Comparison of ENCODE assay signal across 21 mouse cellular contexts in genomic region chr14:35030271-35030670, GRCm38 (mm10).
DNase-seq lines count a peak whose midpoint lies in the region; TF ChIP-seq lines count a peak whose summit lies in the region.
"Had no signal": no experiment of that assay in that cellular context is flagged by ENCODE, and none has a peak within 500 bp of the region (broad histone marks: within the 10 kb centered on the region; RNA-seq: fewer than 3 reads in every experiment).

No protein-coding gene starts in this region.

- WGBS in heart, adult 2 months = 75% methylated on average over 2 of the region's 2 CpGs
- WGBS in heart, embryonic 10.5 days = 72% methylated on average over 2 of the region's 2 CpGs

- no peaks in the 10 kb centered on the region for H3K9me3 ChIP-seq in heart, embryonic 10.5 days
- H3K9me3 ChIP-seq: G1E had no signal

- DNase-seq in heart, adult 11 months = peak; percentile 71
- no peak for DNase-seq in heart, adult 2 months
- peak; percentile 53 for DNase-seq in heart, embryonic 10.5 days (ENCODE audit: low spot score)
- no peak for DNase-seq in heart, adult 9 months (ENCODE audit: low spot score in 2 of 2)
- DNase-seq in layer of hippocampus, adult 9-11 months = peak; percentile 0
- DNase-seq in layer of hippocampus, adult 18-20 months (ENCODE audit: low spot score in 2 of 2) = no peak
- DNase-seq in ZHBTc4 (ENCODE audit: low read depth, low spot score) = peak; percentile 14
- no peak for DNase-seq in cerebellum, postnatal 25 days
- DNase-seq: adrenal gland, adult 2 months; adrenal gland, adult 8-10 months; adrenal gland, postnatal 10 days; adrenal gland, postnatal 14 days; adrenal gland, postnatal 25 days; adrenal gland, postnatal 36 days; B cell, adult 2 months; cerebellum, adult 11 months; cerebellum, adult 11-12 months; cerebellum, adult 18-20 months had no signal

- intact Hi-C loops in heart, adult 2 months (cut with DNase I) = no loop called here

- H3K9ac ChIP-seq in heart, adult 2 months (ENCODE audit: low read depth, low read length) = no peak overlapping the region

- no peak overlapping the region for H3K27ac ChIP-seq in heart, adult 2 months
- H3K27ac ChIP-seq in heart, embryonic 10.5 days = no peak overlapping the region

- no peaks in the 10 kb centered on the region for H3K27me3 ChIP-seq in heart, adult 2 months (ENCODE audit: control insufficient read depth, insufficient read depth, low read length)
- no peaks in the 10 kb centered on the region for H3K27me3 ChIP-seq in heart, embryonic 10.5 days (ENCODE audit: insufficient read depth, poor library complexity, severe bottlenecking)
- H3K27me3 ChIP-seq: CH12.LX, Patski had no signal

- H3K4me1 ChIP-seq in heart, adult 2 months (ENCODE audit: control insufficient read depth, insufficient read depth, low read length) = no peaks in the 10 kb centered on the region
- H3K4me1 ChIP-seq in heart, embryonic 10.5 days = no peaks in the 10 kb centered on the region

- no peaks in the 10 kb centered on the region for H3K79me2 ChIP-seq in heart, adult 2 months (replicated peaks; ENCODE audit: control insufficient read depth, insufficient read depth, low read length)

- H3K4me3 ChIP-seq in heart, adult 2 months = no peak overlapping the region
- no peak overlapping the region for H3K4me3 ChIP-seq in heart, embryonic 10.5 days

- no peak for TF ChIP-seq POLR2A in heart, adult 2 months (IDR thresholded peaks at IDR 0.05; ENCODE audit: insufficient read depth, low read depth, low read length)

- no peak for TF ChIP-seq EP300 in heart, adult 2 months (IDR thresholded peaks at IDR 0.05; ENCODE audit: insufficient read depth, low read depth, low read length)

- H3K36me3 ChIP-seq in heart, adult 2 months (ENCODE audit: control insufficient read depth, insufficient read depth, low read length) = no peaks in the 10 kb centered on the region
- H3K36me3 ChIP-seq in heart, embryonic 10.5 days = no peaks in the 10 kb centered on the region
- H3K36me3 ChIP-seq: G1E had no signal

- no peak for TF ChIP-seq CTCF in heart, adult 2 months (IDR thresholded peaks at IDR 0.05)

Comparison
In these comparisons a context has a peak if more than half of its experiments do, and no peak if none do; other contexts are left out.
1. DNase-seq: peak in heart, adult 11 months (single experiment), heart, embryonic 10.5 days (single experiment), layer of hippocampus, adult 9-11 months (single experiment) and ZHBTc4 (single experiment); none in heart, adult 2 months (0 of 2), heart, adult 9 months (0 of 2), layer of hippocampus, adult 18-20 months (0 of 2) and cerebellum, postnatal 25 days (0 of 2).